Mouse (Mus musculus): ENCODE data around the gene Zfp61. TPM values are rescaled to one million over a fixed set of nuclear protein-coding genes. Genes with fewer than 3 reads are reported as not detected.
"Not testable (repeated sequence)": the region's sequence is repeated elsewhere in the genome, so short reads cannot be mapped to it uniquely, and the experiment has no call there.

The Zfp61 gene
- polyA plus RNA-seq, 1 experiment from 2014 or later: 7.1 TPM

DNA sequence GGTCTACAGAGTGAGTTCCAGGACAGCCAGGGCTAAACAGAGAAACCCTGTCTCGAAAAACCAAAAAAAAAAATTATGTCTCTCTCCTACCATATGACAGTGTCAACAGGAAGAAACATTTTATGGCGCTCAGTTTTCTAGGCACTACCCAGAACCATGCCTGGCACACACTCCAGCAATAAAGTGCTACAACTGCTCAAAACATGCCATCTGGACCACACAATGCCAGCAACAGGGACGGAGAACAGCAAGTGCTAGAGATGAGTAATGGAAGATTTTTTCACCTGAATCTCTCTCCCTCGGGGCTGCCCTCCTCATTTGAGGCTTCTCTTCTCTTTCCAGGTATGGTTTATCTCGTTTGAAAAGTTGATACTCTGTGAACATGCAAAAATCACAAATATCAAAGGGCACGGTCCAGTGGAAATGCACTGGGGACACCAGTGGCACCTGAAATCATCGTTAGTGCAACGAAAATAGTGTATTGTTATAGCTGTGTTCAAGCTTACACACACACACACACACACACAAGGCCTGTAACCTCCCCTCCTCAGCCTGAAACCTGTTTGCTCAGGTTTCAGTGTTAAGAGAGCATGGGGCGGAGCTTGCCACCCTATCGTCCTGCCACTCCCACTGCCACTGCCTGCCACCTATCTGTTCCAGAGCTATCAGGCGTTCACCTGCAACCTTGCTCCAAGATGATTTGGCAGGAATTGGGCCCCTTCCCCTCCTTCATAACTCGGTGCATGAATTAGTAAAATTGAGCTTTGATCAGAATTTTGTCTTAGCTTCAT lies 7.8 kb downstream of the Zfp61 start:
- no peaks in the 10 kb centered on the region for H3K9me3 ChIP-seq (replicated peaks)
- peaks cover 76% of the 10 kb centered on the region for H3K36me3 ChIP-seq
- H3K27ac ChIP-seq: no peak overlapping the region
- peak overlapping the region; percentile 13; the same call in 1 of the 2 replicates for H3K4me2 ChIP-seq
- peak; percentile 71 for ATAC-seq
- H3K27me3 ChIP-seq (replicated peaks): no peaks in the 10 kb centered on the region
- 74% methylated on average over 12 of the region's 12 CpGs for WGBS (ENCODE audit: insufficient replicate concordance)
- H3K4me3 ChIP-seq: no peak overlapping the region
- H3K4me1 ChIP-seq: peaks cover 15% of the 10 kb centered on the region
- peak overlapping the region; percentile 27; the same call in 1 of the 2 replicates for H3K9ac ChIP-seq

DNA sequence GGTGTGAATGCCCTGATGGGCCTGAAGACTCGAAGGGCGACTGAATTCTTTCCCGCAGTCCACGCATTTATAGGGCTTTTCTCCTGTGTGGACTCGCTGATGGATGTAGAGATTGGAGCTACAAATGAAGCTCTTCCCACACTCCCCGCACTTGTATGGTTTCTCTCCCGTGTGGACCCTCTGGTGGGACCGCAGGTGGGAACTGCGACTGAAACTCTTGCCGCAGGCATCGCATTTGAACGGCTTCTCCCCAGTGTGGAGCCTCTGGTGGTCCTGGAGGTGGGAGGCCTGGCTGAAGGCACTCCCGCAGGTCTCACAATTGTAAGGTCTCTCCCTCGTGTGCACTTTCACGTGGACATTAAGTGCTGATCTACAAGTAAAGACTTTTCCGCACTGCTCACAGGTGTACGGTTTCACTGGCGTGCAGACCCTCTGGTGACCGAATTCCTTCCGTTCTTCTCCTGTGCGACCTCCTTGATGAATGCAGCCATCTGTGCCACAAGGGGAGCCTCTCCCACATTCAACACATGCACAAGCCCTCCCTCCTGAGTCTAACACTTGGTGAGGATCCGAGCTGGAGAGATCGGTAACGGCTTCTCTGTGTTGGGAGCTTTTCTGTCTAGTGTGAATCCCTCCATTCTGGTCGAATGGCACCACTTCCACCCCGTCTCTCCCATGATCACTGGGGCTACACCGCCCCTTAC lies 9.5 kb downstream of the Zfp61 start:
- H3K9me3 ChIP-seq (replicated peaks): no peaks in the 10 kb centered on the region
- no peaks in the 10 kb centered on the region for H3K27me3 ChIP-seq (replicated peaks)
- ATAC-seq: no peak
- no peak overlapping the region for H3K27ac ChIP-seq
- peaks cover 12% of the 10 kb centered on the region for H3K4me1 ChIP-seq
- H3K36me3 ChIP-seq: peaks cover 69% of the 10 kb centered on the region
- 81% methylated on average over 27 of the region's 27 CpGs for WGBS (ENCODE audit: insufficient replicate concordance)
- H3K4me2 ChIP-seq: no peak overlapping the region
- no peak overlapping the region for H3K9ac ChIP-seq
- no peak overlapping the region for H3K4me3 ChIP-seq

GRCm38 (mm10) chr7:24290106-24290693 lies 10.8 kb downstream of the Zfp61 start:
- Histone ChIP-seq H3K36me3 (peaks cover 56% of the 10 kb centered on the region), H3K4me1 (peaks cover 12% of the 10 kb centered on the region), H3K9me3 (replicated peaks) (no peaks in the 10 kb centered on the region), H3K9ac (no peak overlapping the region), H3K4me3 (no peak overlapping the region), H3K27ac (no peak overlapping the region), H3K4me2 (no peak overlapping the region), H3K27me3 (replicated peaks) (no peaks in the 10 kb centered on the region)
- 82% methylated on average over 4 of the region's 4 CpGs for WGBS (ENCODE audit: insufficient replicate concordance)
- no peak for ATAC-seq

GRCm38 (mm10) chr7:24288512-24288911 lies 12.5 kb downstream of the Zfp61 start:
- Histone ChIP-seq H3K27me3 (replicated peaks) (no peaks in the 10 kb centered on the region), H3K27ac (no peak overlapping the region), H3K9ac (no peak overlapping the region), H3K4me2 (no peak overlapping the region), H3K9me3 (replicated peaks) (no peaks in the 10 kb centered on the region), H3K36me3 (peaks cover 40% of the 10 kb centered on the region), H3K4me3 (no peak overlapping the region), H3K4me1 (peaks cover 5% of the 10 kb centered on the region)
- 75% methylated on average over 6 of the region's 6 CpGs for WGBS (ENCODE audit: insufficient replicate concordance)
- ATAC-seq: no peak

DNA sequence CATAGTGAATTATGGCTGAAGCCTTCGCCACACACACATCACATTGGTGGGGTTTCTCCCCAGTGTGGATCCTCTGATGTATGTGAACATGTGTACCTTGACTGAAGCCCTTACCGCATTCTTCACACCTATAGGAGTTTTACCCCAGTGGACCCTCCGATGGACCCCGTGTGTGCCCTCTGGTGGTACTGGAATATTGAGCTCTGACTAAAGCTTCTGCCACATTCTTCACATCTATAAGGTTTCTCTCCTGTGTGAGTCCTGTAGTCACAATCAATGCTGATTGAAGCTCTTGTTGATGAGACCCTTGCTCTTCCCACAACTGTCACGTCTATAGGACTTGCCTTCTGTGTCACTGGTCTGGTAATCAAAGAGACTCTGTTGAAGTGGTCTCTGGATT lies 13.4 kb downstream of the Zfp61 start:
- Histone ChIP-seq H3K4me2 (no peak overlapping the region), H3K4me3 (no peak overlapping the region), H3K9me3 (replicated peaks) (no peaks in the 10 kb centered on the region), H3K36me3 (peaks cover 32% of the 10 kb centered on the region), H3K27me3 (replicated peaks) (0 out of 2 replicates have a peak, but pooled peaks cover 3% of the 10 kb centered on the region), H3K9ac (no peak overlapping the region), H3K4me1 (no peaks in the 10 kb centered on the region), H3K27ac (no peak overlapping the region)
- WGBS (ENCODE audit: insufficient replicate concordance): 70% methylated on average over 5 of the region's 5 CpGs
- ATAC-seq: no peak

- H3K36me3 ChIP-seq: peaks cover 24% of the 10 kb centered on the region
- H3K4me2 ChIP-seq: no peak overlapping the region
- H3K4me1 ChIP-seq: no peaks in the 10 kb centered on the region
- 0 out of 2 replicates have a peak, but pooled peaks cover 3% of the 10 kb centered on the region for H3K27me3 ChIP-seq (replicated peaks)
- no peak overlapping the region for H3K4me3 ChIP-seq
- no peak overlapping the region for H3K27ac ChIP-seq
- no peak for ATAC-seq
- H3K9me3 ChIP-seq (replicated peaks): no peaks in the 10 kb centered on the region
- WGBS (ENCODE audit: insufficient replicate concordance): 52% methylated on average over 4 of the region's 4 CpGs
- no peak overlapping the region for H3K9ac ChIP-seq
Observed at GRCm38 (mm10) chr7:24286916-24287315, 14.1 kb downstream of the Zfp61 start.

DNA sequence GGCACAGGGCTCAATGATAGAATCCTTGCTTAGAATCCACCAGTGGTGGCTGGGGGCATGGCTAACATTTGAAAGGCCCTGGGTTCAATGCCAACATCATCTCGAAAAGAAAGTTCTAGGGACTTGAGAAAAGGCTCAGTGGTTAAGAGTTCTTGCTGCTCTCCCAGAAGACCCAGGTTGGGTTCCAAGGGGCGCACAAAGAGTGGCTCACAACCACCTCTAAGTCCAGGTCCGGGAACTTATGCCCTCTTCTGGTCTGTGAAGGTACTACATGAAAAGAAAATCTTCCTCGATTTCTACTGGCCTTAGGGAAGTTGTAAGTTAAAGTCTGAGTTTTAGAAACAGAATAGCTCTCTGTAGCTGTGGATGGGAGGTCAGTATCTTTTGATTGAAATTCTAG lies 14.9 kb downstream of the Zfp61 start:
- Histone ChIP-seq H3K4me1 (no peaks in the 10 kb centered on the region), H3K4me2 (no peak overlapping the region), H3K9ac (no peak overlapping the region), H3K36me3 (peaks cover 16% of the 10 kb centered on the region), H3K27me3 (replicated peaks) (0 out of 2 replicates have a peak, but pooled peaks cover 3% of the 10 kb centered on the region), H3K9me3 (replicated peaks) (no peaks in the 10 kb centered on the region), H3K27ac (no peak overlapping the region), H3K4me3 (no peak overlapping the region)
- no peak for ATAC-seq
- 37% methylated on average over 4 of the region's 4 CpGs for WGBS (ENCODE audit: insufficient replicate concordance)

- no peaks in the 10 kb centered on the region for H3K9me3 ChIP-seq (replicated peaks)
- H3K9ac ChIP-seq: no peak overlapping the region
- no peak overlapping the region for H3K4me2 ChIP-seq
- ATAC-seq: no peak
- H3K27ac ChIP-seq: no peak overlapping the region
- no peak overlapping the region for H3K4me3 ChIP-seq
- peaks cover 5% of the 10 kb centered on the region; the same call in 1 of the 2 replicates for H3K36me3 ChIP-seq
- H3K4me1 ChIP-seq: no peaks in the 10 kb centered on the region
- 53% methylated on average over 4 of the region's 4 CpGs for WGBS (ENCODE audit: insufficient replicate concordance)
- 0 out of 2 replicates have a peak, but pooled peaks cover 3% of the 10 kb centered on the region for H3K27me3 ChIP-seq (replicated peaks)
Observed at GRCm38 (mm10) chr7:24280858-24281145, 20.2 kb downstream of the Zfp61 start.

DNA sequence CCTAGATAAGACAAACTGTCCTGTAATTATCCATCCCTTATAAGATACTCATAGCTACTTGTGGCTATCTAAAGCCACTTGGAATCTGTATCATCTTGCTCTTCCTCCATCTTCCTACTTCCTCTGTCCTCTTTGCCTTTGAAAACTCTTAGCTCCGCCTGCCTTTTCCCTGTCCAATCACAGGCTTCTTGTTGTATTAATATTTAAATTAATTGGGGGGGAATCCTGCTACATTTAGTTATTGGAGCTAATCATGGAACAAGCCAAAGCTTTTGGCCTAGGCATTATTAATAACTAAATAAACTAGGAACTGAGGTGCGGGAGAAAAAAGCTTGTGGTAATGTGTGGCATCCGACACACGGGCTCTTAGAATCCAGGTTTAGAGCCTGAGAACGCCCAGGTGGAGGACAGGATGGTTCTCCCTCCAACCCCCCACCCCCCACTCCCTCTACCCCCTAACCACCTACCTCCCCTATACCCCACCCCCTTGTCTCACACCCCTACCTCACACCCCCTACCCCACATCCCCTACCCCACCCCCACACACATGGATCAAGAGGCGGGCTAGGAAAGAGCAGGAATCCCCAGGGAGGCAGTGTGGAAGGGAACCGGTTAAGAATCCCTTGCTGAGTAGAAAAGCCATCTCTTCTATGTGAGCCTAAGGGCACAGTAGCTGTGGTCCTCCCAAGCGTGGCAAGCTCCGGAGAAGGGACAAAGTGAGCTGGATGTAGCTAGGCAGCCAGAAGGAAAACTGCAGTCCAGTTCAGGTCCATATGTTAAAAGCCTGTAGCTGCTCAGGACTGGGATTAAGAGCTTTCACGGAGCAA lies 20.8 kb downstream of the Zfp61 start:
- Histone ChIP-seq H3K27me3 (replicated peaks) (0 out of 2 replicates have a peak, but pooled peaks cover 3% of the 10 kb centered on the region), H3K4me1 (no peaks in the 10 kb centered on the region), H3K9me3 (replicated peaks) (no peaks in the 10 kb centered on the region), H3K4me3 (no peak overlapping the region), H3K9ac (no peak overlapping the region), H3K27ac (no peak overlapping the region), H3K36me3 (peaks cover 9% of the 10 kb centered on the region), H3K4me2 (no peak overlapping the region)
- WGBS (ENCODE audit: insufficient replicate concordance): 42% methylated on average over 10 of the region's 10 CpGs
- no peak for ATAC-seq

GRCm38 (mm10) chr7:24278771-24279170 lies 22.3 kb downstream of the Zfp61 start:
- not testable (repeated sequence) for H3K9ac ChIP-seq; H3K4me2 ChIP-seq; ATAC-seq; H3K4me1 ChIP-seq; H3K27me3 ChIP-seq (replicated peaks); H3K4me3 ChIP-seq; H3K27ac ChIP-seq; H3K9me3 ChIP-seq (replicated peaks)
- 71% methylated on average over 3 of the region's 3 CpGs for WGBS (ENCODE audit: insufficient replicate concordance)
- peaks cover 24% of the 10 kb centered on the region for H3K36me3 ChIP-seq

- peaks cover 11% of the 10 kb centered on the region; the same call in 1 of the 2 replicates for H3K4me1 ChIP-seq
- no peak overlapping the region for H3K4me3 ChIP-seq
- no peak overlapping the region for H3K27ac ChIP-seq
- H3K4me2 ChIP-seq: no peak overlapping the region
- H3K9ac ChIP-seq: no peak overlapping the region
- H3K27me3 ChIP-seq (replicated peaks): no peaks in the 10 kb centered on the region
- no peaks in the 10 kb centered on the region for H3K9me3 ChIP-seq (replicated peaks)
- peaks cover 28% of the 10 kb centered on the region for H3K36me3 ChIP-seq
- no peak for ATAC-seq
- 72% methylated on average over 4 of the region's 4 CpGs for WGBS (ENCODE audit: insufficient replicate concordance)
Observed at GRCm38 (mm10) chr7:24274456-24274855, 26.6 kb downstream of the Zfp61 start.
